Mouse (Mus musculus) Patski (cell line): Measurements from ENCODE around the gene Vmn1r119. TPM values are rescaled to one million over a fixed set of nuclear protein-coding genes. Genes with fewer than 3 reads are reported as not detected.
"Not testable (repeated sequence)": the region's sequence is repeated elsewhere in the genome, so short reads cannot be mapped to it uniquely, and the experiment has no call there.

Experiments used
- ATAC-seq: fragments of 100-300 bp; one replicate; pipeline ENCODE4 v1.8.0; 2021
- CTCF ChIA-PET: fragments of 350-600 bp; sonication (Branson Sonifier 250); formaldehyde crosslinking; loops from one replicate; lab custom pipeline; 2022; ENCODE audit warnings: inconsistent platforms; lab: Charles Lee
- POLR2A ChIA-PET: fragments of 350-600 bp; sonication (Branson Sonifier 250); formaldehyde crosslinking; loops from one replicate; lab custom pipeline; 2022; ENCODE audit warnings: antibody characterized with exemption, inconsistent platforms; lab: Charles Lee
- DNase-seq: peaks from one replicate; pipeline ENCODE4 v3.0.0-alpha.2; 2011; ENCODE audit warnings: low read depth, low spot score
- H3K27me3 ChIP-seq: fragments of 371-371 bp; one replicate; pipeline ENCODE4 v1.5.1; 2021
- in situ Hi-C: fragments of 300-500 bp; cut with MboI; formaldehyde crosslinking; loops from 3 replicates; pipeline ENCODE4 v1.11.1; 2018; ENCODE audit warnings: low pct_unique_long_range_greater_than_20kb, mixed read lengths
- polyA plus RNA-seq: library from polyadenylated mRNA; unstranded; gene quantifications from one replicate; pipeline ENCODE4 v1.2.3, GENCODE M21; 2021

Gene Vmn1r119
- polyA plus RNA-seq, result not detected

GRCm38 (mm10) chr7:21012355-21012754 lies at the start of gene Vmn1r119:
Gene Vmn1r119, minus strand, starts transcription at chr7:21012455.
- H3K27me3 ChIP-seq, ATAC-seq, in situ Hi-C loops, DNase-seq, POLR2A ChIA-PET, CTCF ChIA-PET: not testable (repeated sequence)

GRCm38 (mm10) chr7:21053684-21054083 lies 41.4 kb upstream of the Vmn1r119 start, which contains the start of gene Vmn1r120:
Gene Vmn1r120, minus strand, starts transcription at chr7:21053784.
- CTCF ChIA-PET, DNase-seq, ATAC-seq, in situ Hi-C loops, H3K27me3 ChIP-seq, POLR2A ChIA-PET: not testable (repeated sequence)

Other genes starting within 250 kb of the Vmn1r119 start
- gene Vmn1r112, start 241.3 kb downstream of the Vmn1r119 start, polyA plus RNA-seq, result not detected
- not detected for gene Vmn1r113, start 225.2 kb downstream of the Vmn1r119 start, polyA plus RNA-seq
- gene Vmn1r114, start 200.3 kb downstream of the Vmn1r119 start, polyA plus RNA-seq, result not detected
- gene Vmn1r115, start 167.5 kb downstream of the Vmn1r119 start, polyA plus RNA-seq, result not detected
- not detected for gene Vmn1r116, start 140.2 kb downstream of the Vmn1r119 start, polyA plus RNA-seq
- gene Vmn1r117, start 128.3 kb downstream of the Vmn1r119 start, polyA plus RNA-seq, result not detected
- not detected for gene Vmn1r118, start 100.1 kb downstream of the Vmn1r119 start, polyA plus RNA-seq
- not detected for gene Vmn1r120, start 41.3 kb upstream of the Vmn1r119 start, polyA plus RNA-seq
- gene Vmn1r121, start 86.1 kb upstream of the Vmn1r119 start, polyA plus RNA-seq, result not detected
- gene Vmn1r122, start 121.7 kb upstream of the Vmn1r119 start, polyA plus RNA-seq, result not detected
- gene Vmn1r123, start 149.7 kb upstream of the Vmn1r119 start, polyA plus RNA-seq, result not detected
- gene Gm5157, start 178.0 kb upstream of the Vmn1r119 start, polyA plus RNA-seq, result not detected
- gene Vmn1r124, start 248.2 kb upstream of the Vmn1r119 start, polyA plus RNA-seq, result not detected